Mouse (Mus musculus): ENCODE measurements around the gene Ncapg2. TPM values are rescaled to one million over a fixed set of nuclear protein-coding genes. Genes with fewer than 3 reads are reported as not detected.

Gene Ncapg2
- polyA plus RNA-seq, 1 experiment from 2014 or later: 6.6 TPM

GRCm38 (mm10) chr12:116486404-116486730 lies 81.2 kb downstream of the Ncapg2 start:
- Histone ChIP-seq H3K27me3 (peaks cover 13% of the 10 kb centered on the region), H3K9ac (peak overlapping the region; percentile 82), H3K36me3 (no peaks in the 10 kb centered on the region), H3K4me2 (peak overlapping the region; percentile 90), H3K9me3 (no peaks in the 10 kb centered on the region), H3K4me1 (replicated peaks) (peaks cover 27% of the 10 kb centered on the region; the same call in 1 of the 2 replicates), H3K27ac (replicated peaks) (peak overlapping the region; percentile 95), H3K4me3 (peak overlapping the region; percentile 78)
- WGBS: 6% methylated on average over 10 of the region's 10 CpGs
- peak; percentile 21; the same call in 1 of the 2 replicates for ATAC-seq (ENCODE audit: low read depth)

- H3K27me3 ChIP-seq: peaks cover 13% of the 10 kb centered on the region
- no peak overlapping the region for H3K27ac ChIP-seq (replicated peaks)
- 71% methylated on average over 8 of the region's 8 CpGs for WGBS
- H3K9me3 ChIP-seq: no peaks in the 10 kb centered on the region
- no peaks in the 10 kb centered on the region for H3K36me3 ChIP-seq
- ATAC-seq (ENCODE audit: low read depth): no peak
- no peak overlapping the region for H3K9ac ChIP-seq
- H3K4me1 ChIP-seq (replicated peaks): peaks cover 27% of the 10 kb centered on the region; the same call in 1 of the 2 replicates
- no peak overlapping the region for H3K4me3 ChIP-seq
- H3K4me2 ChIP-seq: no peak overlapping the region
Measured at GRCm38 (mm10) chr12:116488836-116489235, 83.6 kb downstream of the Ncapg2 start.

GRCm38 (mm10) chr12:116490575-116491356 lies 85.6 kb downstream of the Ncapg2 start:
- no peaks in the 10 kb centered on the region for H3K9me3 ChIP-seq
- peaks cover 13% of the 10 kb centered on the region for H3K27me3 ChIP-seq
- ATAC-seq (ENCODE audit: low read depth): no peak
- no peak overlapping the region for H3K27ac ChIP-seq (replicated peaks)
- H3K36me3 ChIP-seq: no peaks in the 10 kb centered on the region
- peaks cover 23% of the 10 kb centered on the region; the same call in 1 of the 2 replicates for H3K4me1 ChIP-seq (replicated peaks)
- H3K9ac ChIP-seq: no peak overlapping the region
- H3K4me2 ChIP-seq: no peak overlapping the region
- no peak overlapping the region for H3K4me3 ChIP-seq
- WGBS: 91% methylated on average over 5 of the region's 5 CpGs

- Histone ChIP-seq H3K9me3 (no peaks in the 10 kb centered on the region), H3K4me3 (no peak overlapping the region), H3K27me3 (no peaks in the 10 kb centered on the region), H3K4me1 (replicated peaks) (no peaks in the 10 kb centered on the region), H3K4me2 (no peak overlapping the region), H3K27ac (replicated peaks) (no peak overlapping the region), H3K9ac (no peak overlapping the region), H3K36me3 (no peaks in the 10 kb centered on the region)
- no peak for ATAC-seq (ENCODE audit: low read depth)
Measured at GRCm38 (mm10) chr12:116498666-116499065, 93.5 kb downstream of the Ncapg2 start.

GRCm38 (mm10) chr12:116500652-116501051 lies 95.5 kb downstream of the Ncapg2 start:
- no peak overlapping the region for H3K27ac ChIP-seq (replicated peaks)
- no peak overlapping the region for H3K4me3 ChIP-seq
- H3K27me3 ChIP-seq: no peaks in the 10 kb centered on the region
- no peaks in the 10 kb centered on the region for H3K36me3 ChIP-seq
- no peaks in the 10 kb centered on the region for H3K4me1 ChIP-seq (replicated peaks)
- H3K9ac ChIP-seq: no peak overlapping the region
- 89% methylated on average over 11 of the region's 11 CpGs for WGBS
- H3K9me3 ChIP-seq: no peaks in the 10 kb centered on the region
- ATAC-seq (ENCODE audit: low read depth): no peak
- H3K4me2 ChIP-seq: no peak overlapping the region

- no peaks in the 10 kb centered on the region for H3K27me3 ChIP-seq
- peaks cover 5% of the 10 kb centered on the region; the same call in 1 of the 2 replicates for H3K4me1 ChIP-seq (replicated peaks)
- no peak overlapping the region for H3K4me3 ChIP-seq
- 85% methylated on average over 1 of the region's 1 CpGs for whole genome bisulfite sequencing
- no peaks in the 10 kb centered on the region for H3K36me3 ChIP-seq
- no peak overlapping the region for H3K27ac ChIP-seq (replicated peaks)
- H3K4me2 ChIP-seq: no peak overlapping the region
- no peaks in the 10 kb centered on the region for H3K9me3 ChIP-seq
- no peak overlapping the region for H3K9ac ChIP-seq
- no peak for ATAC-seq (ENCODE audit: low read depth)
Measured at GRCm38 (mm10) chr12:116512482-116512881, 107.3 kb downstream of the Ncapg2 start.

Other genes starting within 250 kb of the Ncapg2 start
- 20.6 and 25.0 TPM in 2 replicates for gene Wdr60, start 142.4 kb upstream of the Ncapg2 start, polyA plus RNA-seq (2015; fragmentation: Nextera tagmentation; extraction: Ambion mirVana)
- gene Gm11027, start 130.0 kb upstream of the Ncapg2 start, polyA plus RNA-seq (2015; fragmentation: Nextera tagmentation; extraction: Ambion mirVana): not detected in 2 replicates
- 11.1 and 11.2 TPM in 2 replicates for gene Esyt2, start 124.2 kb upstream of the Ncapg2 start, polyA plus RNA-seq (2015; fragmentation: Nextera tagmentation; extraction: Ambion mirVana)
- gene Ptprn2, start 80.3 kb downstream of the Ncapg2 start, polyA plus RNA-seq (2015; fragmentation: Nextera tagmentation; extraction: Ambion mirVana): 8.1 and 10.6 TPM in 2 replicates

Data from neural tube, embryonic 13.5 days (tissue).